Mouse (Mus musculus): Measurements from ENCODE around the gene Ift140.

Ift140 gene

GRCm38 (mm10) chr17:25076906-25077305 is 61.0 kb downstream of the Ift140 start:
- intact Hi-C loops (cut with DNase I), result no loop called here

DNA sequence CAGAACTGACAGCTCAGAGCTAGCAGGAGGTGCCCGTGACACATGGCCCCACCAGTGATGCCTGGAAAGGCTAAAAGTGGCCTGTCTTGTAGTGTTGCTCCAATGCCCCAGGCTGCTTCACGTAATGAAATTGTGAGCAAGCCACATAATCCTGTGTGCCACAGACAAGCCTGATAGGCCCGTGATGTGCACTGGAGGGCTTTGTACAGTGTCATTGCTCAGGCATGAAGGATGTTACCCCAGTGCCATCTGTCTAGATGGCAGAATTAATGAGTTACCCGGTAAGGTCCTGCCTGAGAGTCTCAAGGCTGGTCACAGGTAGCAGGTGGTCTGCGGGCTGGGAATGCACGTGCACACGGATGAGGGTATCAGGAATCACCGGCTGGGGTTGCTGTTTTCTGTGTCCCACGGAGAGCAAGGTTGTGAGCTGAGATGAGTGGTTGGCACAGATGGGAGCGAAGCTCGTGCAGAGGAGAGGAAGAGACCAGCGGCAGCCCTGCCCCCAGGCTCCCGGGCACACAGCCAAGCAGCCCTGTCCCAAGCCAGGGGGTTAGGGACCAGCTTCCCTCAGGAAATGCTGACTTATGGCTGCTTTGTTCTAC is 62.0 kb downstream of the Ift140 start:
- intact Hi-C loops (cut with DNase I), result no loop called here

- intact Hi-C loops (cut with DNase I), result no loop called here
Measured at GRCm38 (mm10) chr17:25080210-25080609, 64.3 kb downstream of the Ift140 start.

- intact Hi-C loops (cut with DNase I), result no loop called here
Measured at GRCm38 (mm10) chr17:25080960-25081381, 65.1 kb downstream of the Ift140 start.

GRCm38 (mm10) chr17:25082081-25082847 is 66.4 kb downstream of the Ift140 start:
- intact Hi-C loops (cut with DNase I), result no loop called here

DNA sequence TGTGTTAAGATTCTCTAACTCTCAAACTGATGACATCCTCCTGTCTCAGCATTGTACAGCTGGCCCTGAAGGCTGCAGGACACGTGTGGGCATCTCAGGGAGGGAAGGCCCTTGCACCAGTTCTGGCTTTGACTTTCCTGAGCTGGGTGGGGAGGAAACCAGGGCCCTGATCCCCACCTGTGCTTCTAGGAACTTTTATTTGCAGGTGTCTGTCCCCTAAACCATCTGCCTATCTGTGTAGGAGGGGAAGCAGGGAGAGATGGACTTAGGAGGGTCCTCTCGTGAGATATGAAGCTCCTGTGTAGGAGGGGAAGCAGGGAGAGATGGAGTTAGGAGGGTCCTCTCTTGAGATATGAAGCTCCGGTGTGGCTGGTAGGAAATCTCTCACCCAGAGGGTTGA is 67.0 kb downstream of the Ift140 start:
- intact Hi-C loops (cut with DNase I), result no loop called here

- intact Hi-C loops (cut with DNase I), result no loop called here
Measured at GRCm38 (mm10) chr17:25083444-25083931, 67.6 kb downstream of the Ift140 start, which contains the start of gene Tmem204. TSS of gene Tmem204 (minus strand) at chr17:25083591.

DNA sequence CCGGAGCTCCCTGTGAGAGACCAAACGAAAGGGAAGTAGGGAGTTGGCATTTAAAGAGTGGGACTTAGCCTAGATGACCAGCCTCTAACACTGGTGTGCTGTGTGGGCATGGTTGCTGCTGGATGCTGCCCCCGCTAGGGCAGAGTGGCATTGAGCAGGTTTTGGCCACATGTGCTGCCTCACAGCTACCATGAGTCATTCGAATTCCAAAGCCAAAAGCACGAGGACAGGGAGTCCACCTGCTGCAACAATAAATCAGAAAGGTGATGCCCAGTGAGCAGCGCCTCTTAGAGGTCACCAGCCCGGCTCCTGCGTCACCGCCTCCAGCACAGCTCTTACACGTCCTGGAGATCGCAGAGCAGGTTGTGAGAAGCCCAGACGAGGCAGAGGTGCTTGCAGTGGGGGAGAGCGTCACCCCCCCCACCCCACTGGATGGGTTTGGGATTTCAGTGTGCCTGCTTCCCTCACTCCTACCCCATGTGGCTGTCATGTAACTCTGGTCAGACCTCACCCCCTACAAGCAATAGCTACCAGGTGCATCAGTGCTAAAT is 69.0 kb downstream of the Ift140 start:
- intact Hi-C loops (cut with DNase I), result no loop called here

DNA sequence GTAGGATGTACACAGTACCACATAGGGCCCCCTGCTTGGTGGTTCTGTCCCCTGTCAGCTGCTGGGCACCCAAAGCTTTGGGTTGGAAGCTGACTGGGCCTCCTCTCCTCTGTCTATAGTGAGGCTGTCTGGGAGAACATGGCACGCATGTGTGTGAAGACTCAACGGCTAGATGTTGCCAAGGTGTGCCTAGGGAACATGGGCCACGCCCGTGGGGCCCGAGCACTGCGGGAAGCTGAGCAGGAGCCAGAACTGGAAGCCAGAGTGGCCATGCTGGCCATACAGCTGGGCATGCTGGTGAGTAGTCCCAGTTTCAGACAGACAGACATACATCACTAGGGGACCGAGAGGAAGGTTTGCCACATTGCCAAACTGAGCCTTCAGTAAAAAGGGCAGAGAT is 70.8 kb downstream of the Ift140 start:
- intact Hi-C loops (cut with DNase I), result no loop called here

GRCm38 (mm10) chr17:25089158-25089557 is 73.3 kb downstream of the Ift140 start:
- intact Hi-C loops (cut with DNase I), result no loop called here

DNA sequence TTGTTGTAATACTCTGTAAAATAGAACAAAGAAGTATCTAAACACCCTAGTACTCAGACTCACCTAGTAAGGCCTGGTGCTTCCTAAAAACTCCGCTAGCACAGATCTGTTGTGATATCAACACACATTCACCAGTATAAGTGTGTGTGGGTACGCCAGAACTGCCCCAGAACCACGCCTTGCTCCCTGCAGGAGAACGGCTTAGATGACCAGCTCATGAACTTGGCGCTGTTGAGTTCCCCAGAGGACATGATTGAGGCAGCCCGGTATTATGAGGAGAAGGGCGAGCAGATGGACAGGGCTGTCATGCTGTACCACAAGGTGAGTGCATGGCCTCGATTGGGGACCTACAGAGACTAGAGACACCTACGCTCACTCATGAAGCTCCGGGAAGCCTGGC is 74.6 kb downstream of the Ift140 start:
- intact Hi-C loops (cut with DNase I), result no loop called here

DNA sequence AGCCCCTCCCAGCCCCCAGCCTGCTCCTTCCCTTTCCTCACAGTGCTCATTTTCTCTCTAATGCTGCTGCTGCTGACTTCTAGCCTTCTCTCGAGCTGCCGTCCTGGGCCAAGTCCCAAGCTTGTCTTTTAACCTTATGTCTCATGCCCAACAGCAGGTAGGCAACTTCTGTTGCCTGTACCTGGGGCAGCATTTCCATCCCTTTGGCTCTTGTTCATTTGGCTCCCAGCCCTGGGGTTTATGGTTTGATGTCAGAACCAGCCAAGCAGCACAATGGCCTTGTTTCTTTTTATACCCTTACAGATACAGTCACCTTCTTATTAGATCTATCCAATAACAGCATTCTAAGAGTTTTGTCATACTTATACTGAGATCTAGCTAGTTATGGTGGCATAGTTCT is 80.3 kb downstream of the Ift140 start:
- intact Hi-C loops (cut with DNase I), result no loop called here

GRCm38 (mm10) chr17:25100052-25100451 is 84.2 kb downstream of the Ift140 start:
- intact Hi-C loops (cut with DNase I), result no loop called here

DNA sequence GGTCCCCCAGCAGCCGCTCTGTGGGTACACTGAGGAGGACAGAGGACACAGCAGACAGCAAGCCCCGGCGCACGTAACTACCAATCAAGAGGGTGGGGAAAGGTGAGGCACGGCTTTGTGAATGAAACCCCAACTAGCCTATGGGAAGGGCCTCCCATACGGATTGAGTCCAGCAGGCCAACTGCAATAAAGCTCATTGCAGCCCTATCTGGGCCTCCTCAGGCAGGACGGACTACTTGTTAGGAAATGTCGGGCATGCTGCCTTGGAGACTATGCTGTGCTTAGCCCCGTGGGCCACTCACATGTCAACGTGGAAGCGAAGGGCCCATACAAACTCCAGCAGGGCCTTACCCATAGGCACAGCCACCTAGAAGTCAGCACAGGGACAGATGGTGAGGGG is 85.5 kb downstream of the Ift140 start:
- intact Hi-C loops (cut with DNase I), result no loop called here

DNA sequence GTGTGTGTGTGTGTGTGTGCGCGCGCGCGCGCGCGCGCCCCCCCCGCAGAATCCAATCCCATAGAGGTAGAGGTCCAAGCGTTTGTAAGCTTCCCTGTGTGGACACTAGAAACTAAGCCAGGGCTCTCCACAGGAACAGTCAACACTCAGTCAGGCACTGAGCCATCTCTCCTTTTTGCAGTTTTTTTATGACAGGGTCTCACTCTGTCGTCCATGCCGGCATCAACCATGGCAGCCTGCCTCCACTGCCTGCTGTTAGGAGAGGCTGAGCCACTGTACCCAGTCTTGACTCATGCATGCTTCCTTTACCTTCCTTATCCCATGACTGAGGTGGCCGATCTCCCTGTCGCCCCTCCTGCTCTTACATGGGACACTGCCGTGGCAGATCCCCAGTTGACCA is 91.9 kb downstream of the Ift140 start:
- intact Hi-C loops (cut with DNase I), result no loop called here

DNA sequence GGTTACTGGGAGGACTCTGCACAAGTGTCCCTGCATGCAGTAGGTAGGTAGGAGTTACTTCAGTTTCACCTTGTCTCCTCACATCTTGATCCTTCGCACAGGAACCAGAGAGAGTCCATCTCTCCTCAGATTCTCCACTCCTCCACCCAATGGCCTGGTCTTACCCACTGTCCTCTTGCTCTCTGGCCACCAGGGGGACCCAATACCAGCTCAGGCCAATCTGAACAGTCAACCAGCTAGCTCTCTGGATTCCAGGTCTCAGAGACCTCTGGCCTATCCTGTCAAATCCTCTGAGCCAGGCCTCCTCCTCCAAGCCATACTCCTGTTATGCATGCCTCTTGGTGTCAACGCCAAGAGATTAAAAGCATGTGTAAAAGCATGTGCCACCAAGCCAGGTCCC is 93.7 kb downstream of the Ift140 start:
- intact Hi-C loops (cut with DNase I), result no loop called here

- intact Hi-C loops (cut with DNase I), result loop anchor here (10.0 kb wide), 1 partner anchor 74 kb away; the partner anchor contains the start of genes BC003965 and Unkl
Measured at GRCm38 (mm10) chr17:25110590-25110989, 94.7 kb downstream of the Ift140 start.

DNA sequence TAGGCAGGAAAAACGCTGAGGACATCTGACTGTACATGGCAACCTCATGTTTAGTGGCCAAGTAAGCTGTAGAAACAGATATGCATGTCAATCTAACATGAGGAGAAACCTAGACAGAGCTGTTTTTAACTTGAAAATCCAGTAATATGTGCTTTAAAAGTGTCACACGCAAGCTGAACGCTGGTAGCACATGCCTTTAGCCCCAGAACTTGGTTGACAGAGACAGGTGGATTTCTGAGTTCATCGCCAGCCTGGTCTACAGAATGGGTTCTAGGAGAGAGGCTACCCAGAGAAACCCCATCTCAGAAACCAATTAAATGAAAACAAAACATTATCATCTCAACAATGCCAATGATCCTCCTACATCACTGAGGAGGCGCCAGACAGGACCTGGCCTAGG is 95.3 kb downstream of the Ift140 start:
- intact Hi-C loops (cut with DNase I), result loop anchor here (10.0 kb wide), 1 partner anchor 74 kb away; the partner anchor contains the start of genes BC003965 and Unkl

DNA sequence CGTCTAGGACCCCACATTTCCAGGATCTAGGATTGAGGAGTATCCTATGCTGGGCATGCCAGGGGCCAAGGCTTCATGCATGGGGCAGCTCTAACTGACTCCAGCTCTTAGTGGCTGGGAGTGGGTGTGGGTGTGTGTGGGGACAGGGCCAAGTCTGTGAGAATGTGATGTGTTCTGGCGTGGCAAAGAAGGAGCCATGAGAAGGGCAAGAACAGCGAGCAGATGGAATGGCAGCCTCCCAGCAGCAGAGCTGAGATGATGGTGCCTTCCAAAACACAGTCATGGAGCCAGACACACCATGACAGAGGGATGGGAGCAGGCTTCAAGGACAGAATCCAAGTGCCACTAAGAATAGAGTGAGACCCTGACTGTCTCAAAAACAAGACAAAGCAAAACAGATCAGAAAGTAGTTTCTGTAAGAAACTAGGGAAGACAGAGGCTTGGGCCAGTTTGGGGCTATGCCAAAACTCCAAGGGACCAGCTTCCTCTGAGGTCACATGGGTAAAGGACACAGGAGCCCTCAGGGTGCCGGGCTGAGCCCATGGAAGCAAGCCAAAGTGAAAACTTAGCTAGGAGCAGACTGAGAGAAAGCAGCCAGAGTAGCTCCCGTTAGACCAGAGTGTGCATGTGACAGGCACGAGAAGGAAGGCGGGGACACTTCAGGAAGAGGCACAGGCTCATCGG is 96.0 kb downstream of the Ift140 start:
- intact Hi-C loops (cut with DNase I), result loop anchor here (10.0 kb wide), 1 partner anchor 73 kb away; the partner anchor contains the start of genes BC003965 and Unkl

GRCm38 (mm10) chr17:25112423-25112810 is 96.5 kb downstream of the Ift140 start:
- intact Hi-C loops (cut with DNase I), result loop anchor here (10.0 kb wide), 1 partner anchor 72 kb away; the partner anchor contains the start of genes BC003965 and Unkl

GRCm38 (mm10) chr17:25114908-25115645 is 99.2 kb downstream of the Ift140 start:
- intact Hi-C loops (cut with DNase I), result loop anchor here (10.0 kb wide), 1 partner anchor 70 kb away; the partner anchor contains the start of genes BC003965 and Unkl

Measured in adrenal gland (tissue).